Mouse (Mus musculus) cerebellum, adult 11 months (tissue): ENCODE measurements around the gene Lingo1.

Experiments used
- DNase-seq: peaks from one replicate; pipeline ENCODE4 v3.0.0; 2022

Lingo1 gene

DNA sequence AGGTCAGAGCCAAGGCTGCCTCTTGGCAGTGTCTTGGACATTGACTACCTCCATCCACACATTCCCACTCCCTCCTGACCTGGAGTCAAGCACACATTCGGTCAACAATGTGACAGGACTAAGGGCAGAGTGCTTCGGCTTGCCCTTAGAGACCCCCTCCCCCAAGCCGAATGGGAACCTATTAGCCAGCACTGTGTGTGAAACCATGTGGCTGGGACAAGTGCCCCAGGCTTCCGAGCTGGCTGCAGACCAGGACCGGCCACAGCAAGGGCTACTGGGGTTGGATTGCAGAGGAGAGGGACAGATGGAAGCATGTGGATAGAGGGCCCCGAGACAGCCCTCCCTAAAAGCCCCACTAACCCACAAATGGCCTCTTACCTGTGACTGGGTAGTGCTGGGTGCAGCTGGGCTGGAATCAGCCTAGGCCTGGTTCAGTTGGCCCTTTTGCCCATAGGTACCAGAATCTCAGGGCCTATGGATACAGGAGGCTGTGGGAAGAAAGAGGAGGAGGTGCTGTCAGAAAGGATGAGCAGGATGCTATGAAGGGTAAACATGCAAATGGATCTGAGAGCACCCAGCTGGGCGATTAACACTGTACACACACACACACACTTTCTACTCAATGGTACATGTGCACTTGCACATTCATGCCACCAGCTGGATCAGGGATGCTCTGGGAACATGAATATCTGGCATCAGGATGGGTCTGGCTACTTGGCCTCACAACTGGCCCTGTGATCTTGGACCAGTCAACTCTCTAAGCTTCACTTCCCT lies 20.9 kb downstream of the Lingo1 start:
- peak; percentile 62 for DNase-seq

DNA sequence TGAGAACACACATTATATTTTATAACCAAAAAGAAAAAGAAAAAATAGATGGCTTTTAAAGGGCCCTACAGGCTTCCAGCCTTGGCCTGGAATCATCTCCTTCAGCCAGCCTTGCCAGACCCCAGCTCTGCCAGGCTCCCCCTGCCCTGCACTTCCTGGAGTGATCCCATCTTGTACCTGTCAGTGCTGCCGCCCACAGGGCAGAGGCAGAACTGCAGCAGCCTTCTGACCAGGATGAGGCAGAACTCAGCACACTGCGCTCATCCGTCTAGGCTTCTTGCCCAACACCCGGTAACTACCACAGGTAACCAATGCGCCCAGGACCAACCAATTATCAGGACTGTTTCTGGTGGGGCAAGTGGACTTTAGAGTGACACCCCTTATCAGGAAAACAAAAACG lies 22.0 kb downstream of the Lingo1 start:
- DNase-seq = peak; percentile 52

DNA sequence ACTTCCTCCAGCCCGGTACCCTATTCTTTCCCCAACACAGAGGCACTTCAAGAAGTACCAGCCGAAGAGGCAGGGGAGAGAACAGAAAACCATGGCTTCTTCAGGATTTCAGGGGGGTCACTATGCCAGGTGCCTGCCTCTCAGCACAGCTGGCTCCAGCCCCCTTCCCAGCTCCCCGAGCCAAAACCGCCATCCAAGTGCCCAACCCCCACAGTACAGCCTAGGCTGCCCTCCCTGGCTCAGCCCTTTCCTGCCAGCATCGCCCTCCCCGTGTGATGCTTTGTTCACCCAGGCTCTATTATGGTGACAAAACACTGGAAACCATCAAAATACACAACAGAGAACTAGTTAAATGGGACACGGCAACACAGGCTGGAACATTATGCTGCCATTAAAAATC lies 22.6 kb downstream of the Lingo1 start:
- no peak for DNase-seq

DNA sequence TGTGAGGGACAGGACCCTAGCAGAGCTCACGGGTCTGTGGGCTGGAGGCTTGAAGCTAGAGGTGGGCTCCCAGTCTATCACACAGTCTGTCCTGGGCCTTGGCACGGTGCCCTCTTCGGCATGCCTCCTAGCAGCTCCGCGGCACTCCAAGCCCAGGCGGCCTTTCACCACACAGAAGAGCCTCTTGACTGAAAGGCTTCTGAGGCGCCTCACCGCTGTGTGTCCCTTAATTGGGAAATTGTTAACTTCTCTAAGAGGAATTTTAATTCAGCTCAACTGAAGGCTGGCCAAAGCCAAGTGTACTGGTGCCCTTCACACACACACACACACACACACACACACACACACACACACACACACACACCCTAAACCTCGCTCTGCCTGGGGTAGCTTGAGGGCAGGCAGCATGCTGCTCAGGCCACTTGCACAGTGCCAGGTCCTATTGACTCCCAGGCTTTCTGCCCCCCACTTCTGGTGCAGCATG lies 28.6 kb downstream of the Lingo1 start:
- DNase-seq = no peak

DNA sequence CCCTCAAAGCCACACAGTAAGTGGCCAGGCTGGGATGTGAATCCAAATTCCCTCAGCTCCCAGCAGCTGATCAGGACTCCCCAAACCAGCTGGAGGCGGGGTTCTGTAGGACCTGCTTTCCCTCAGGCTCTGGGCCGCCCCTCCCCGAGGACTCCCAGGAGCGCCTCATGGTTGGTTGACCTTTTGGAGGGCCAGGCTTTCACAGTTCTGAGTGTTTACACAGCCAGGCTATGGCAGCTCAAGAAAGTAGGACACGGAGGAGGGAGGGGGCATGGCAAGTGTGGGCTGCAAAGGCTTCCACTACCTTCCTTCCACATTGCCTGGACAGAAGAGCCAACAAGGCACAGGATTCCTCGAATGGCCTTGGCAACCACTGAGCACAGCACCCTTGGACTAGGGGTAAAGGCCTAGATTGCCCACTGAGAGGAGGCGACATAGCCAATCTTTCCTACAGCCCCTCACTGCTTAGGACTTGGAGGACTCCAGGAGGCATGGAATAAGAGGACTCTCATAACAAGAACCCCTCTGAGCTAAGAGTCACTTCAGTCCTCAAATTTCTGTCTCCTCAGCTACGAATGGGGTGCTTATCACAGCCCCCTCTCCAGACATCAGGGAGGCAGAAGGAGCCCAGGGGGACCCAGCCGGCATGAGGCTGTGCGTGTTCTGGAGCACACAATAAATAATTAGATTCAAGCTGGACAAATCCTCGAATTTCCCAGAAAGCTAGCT lies 29.5 kb downstream of the Lingo1 start:
- DNase-seq = peak; percentile 30

DNA sequence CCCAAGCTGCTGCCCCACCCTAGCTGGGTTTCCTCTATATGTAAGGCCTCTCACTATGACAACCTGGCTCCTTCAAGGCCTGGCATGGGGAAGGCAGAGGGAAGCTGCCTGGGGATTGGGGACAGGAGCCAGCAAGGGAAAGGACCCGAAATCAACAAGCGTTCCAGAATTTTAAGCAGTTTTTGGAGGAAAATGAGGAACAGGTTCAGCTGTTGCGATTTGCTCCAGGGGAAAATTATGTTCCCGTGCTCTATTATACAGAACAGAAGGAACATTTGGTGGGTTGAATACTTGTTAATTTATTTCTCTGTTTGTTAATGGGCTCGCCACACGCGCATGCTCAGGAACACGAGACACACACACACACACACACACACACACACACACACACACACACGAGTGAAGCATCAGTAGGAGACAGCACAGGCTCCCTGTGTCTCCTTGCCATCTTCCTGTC lies 34.1 kb downstream of the Lingo1 start:
- no peak for DNase-seq

DNA sequence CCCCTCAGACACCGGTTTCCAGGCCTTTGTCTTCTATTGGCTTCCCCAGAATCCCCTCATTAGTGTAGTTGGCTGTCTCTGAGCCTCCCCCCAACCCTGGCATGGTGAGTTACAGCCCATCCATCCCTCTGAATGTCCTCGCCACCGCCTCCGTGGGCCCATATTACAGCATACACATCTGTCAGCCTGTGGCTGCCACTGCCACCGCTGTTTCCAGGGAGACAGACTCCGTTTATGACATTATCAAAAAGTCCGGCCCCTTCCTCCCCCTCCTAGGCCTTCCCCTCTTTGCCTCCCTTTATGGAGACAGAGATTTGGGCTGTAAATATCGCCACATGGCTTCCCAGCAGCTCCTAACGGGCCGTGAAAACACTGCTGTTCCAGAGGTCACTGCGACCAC lies 38.5 kb downstream of the Lingo1 start:
- DNase-seq = no peak

DNA sequence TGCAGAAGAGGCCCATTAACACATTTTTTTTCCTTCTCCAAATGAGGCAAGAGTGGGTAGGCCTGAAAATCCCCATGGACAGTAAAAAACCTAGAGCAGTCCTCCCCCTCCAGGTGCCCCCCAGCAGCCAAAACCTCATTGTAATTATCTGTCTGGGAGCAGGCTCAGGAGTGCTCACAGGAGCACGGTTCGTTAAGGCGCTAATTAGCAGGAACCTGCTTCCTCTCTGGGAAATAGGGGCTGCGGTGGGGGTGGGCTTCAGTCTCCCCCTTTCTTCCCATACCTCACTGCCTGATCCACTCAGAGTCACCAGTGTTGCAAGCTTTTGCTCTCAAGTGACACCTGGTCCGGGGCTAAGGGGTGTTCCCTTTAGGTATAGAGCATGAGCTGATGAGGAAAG lies 41.1 kb downstream of the Lingo1 start:
- no peak for DNase-seq

DNA sequence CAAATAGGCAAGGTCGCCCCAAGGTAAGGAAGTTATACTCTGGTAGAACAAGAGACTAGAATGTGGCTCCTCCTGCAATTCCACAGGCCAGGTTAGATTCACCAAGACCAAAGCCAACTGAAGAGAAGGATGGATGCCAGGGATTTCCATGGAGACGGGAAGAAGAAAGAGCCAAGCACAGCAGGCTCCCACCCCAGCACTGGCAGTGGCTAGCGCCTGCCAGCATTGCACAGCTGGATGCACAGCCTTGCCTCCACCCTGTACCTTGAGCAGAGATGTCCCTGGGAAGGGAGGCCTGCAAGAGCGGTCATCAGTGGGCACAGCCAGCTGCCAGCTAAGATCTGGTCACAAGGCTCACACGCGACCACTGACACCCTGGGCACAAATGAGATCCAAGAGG lies 42.9 kb downstream of the Lingo1 start:
- DNase-seq = no peak

DNA sequence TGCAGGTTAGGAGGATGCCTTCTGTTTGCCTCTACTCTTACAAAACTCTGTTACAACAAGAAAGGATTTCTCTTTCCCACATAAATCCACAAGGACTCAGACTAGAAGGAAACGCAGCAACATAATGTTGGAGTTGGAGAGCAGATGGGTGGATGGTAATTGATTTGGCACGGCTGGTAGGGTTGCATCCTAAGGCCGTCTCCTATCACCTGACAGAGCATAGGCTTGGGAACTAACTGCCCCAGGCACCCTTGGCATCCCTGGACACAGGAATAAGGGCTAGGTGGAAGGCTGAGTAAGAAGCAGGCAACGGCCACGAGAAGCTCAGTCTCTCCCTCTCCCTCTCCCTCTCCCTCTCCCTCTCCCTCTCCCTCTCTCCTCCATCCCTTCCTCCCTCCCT lies 48.2 kb downstream of the Lingo1 start:
- DNase-seq = peak; percentile 61

DNA sequence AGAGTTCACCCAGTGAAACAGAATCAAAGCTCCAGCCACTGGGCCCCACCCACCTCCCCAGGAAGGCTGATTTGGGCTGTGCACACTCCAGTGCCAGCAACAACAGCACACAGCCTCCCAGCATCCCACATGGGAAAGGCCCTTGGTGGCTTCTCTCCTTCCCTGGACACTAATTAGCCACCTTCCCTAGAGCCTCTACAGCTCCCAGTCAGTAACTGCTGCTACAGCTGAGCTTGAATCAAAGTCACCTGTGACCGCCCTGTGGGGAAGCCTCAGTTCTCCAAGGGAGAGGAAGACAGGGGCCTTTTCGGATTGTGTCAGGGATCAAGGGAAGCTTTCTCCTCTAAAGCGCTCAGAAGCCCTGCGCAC lies 49.4 kb downstream of the Lingo1 start:
- no peak for DNase-seq

DNA sequence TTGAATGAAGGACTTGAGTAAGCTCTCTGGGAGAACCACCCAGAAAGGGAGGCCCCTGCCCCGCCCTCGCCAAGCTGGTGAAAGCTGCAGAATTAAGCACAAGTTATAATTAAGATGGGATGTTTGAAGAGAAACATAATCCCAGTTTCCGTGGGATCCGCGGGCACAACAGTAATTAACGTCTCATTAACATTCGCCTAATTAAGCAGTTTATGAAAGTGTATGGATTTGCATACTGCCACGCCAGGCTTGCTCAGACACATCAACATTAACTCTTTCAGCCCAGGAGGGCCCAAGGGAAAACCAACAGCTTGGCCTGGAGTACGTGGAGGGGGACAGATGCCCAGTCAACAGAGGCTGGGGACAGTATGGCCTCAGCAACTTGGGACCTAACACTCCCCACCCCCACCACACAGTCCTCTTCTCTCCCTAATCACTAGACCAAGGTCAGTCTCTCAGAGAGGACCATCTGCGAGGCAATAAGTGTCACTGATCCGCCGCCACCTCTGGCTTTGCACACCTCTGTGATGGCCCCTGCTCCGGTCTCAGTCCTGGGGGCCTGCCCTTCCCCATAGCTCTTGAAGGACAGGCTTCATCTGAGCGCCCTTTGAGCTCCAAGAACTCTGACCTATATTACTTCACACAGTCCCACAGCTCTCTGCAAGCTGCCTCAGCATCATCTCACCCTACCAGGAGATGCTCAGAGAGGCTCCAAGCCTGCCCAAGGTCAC lies 49.9 kb downstream of the Lingo1 start:
- DNase-seq = no peak

DNA sequence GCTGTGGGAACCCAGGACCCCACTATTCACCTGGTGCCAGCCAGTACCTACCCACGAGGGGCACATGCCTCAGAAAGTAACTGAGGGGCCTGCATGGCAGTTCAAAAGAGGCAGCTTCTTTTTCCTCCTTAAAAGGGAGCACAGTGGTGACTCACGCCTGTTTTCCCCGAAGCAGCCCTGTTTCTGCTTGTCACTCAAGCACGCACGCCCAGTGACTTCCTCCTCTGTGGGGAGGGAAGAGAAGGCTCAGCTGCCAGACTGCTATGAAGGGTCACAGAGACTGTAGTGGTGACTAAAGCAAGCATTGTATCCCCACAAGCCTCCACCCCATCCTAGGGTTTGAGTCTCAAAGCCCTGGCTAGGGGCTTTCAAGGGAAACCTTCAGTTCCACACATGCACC lies 51.9 kb downstream of the Lingo1 start:
- DNase-seq = no peak

DNA sequence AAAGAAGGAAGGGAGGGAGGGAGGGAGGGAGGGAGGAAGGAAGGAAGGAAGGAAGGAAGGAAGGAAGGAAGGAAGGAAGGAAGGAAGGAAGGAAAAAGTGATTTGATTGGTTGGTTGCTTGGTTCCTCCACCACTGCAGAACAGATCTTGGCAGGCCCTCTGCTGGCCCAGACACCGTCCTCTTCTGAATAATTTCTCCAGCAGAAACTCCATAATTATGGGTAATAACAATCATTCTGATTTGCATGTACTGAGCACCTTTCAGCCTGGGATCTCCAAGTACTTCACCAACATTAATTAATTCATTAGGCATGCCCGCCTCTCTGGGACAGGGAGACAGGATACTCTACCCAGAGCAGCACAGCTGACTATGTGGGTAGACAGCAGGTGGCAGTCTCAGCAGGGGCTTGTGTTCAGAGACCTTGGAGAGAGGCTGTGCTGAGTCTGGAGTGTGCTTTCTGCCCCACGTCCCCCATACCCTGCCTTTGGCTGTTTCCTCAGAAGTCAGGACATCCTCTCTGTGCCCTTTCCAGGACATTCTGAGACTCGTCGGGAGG lies 57.0 kb downstream of the Lingo1 start:
- DNase-seq = no peak

DNA sequence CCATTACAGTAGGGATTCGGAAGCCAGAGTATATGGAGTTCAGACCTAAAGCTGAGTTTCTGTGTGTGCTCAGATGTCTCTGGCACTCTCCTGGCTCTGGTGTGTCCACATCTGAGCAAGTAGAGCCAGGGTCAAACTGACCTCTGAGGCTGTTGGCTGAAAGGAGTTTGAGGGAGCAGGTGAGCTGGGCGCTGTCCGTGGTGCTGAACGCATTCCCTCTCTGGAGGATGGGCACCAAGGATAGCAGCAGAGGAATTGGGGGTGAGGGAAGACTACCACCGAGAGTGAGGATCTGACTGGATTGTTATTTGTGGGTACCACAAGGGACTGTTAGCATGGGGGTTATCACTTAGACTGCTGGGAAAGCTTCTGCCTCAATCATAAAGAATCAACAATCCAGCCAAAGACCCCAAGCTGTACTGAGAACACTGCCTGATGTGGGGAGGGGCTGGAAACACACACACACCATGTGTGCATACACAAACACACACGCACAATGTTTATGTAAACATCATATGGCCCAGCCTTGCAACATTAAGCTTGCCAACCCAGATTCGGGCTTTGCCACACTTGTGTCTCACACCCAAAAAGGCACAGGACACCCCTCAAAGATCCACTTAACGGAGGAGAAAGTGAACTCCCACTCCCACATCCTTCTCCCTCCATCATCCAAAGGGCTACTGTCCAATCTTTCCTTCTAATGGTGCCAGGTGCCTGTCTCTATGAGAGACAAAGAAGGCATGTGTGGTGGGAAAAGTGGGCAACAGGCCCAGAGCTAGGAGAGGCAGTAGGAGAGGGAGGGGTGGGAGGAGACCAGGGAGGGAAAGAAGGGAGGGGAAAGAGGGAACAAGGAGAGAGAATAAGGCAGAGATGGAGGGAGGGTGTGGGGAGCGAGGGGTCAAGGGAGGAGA lies 57.8 kb downstream of the Lingo1 start:
- DNase-seq = no peak

DNA sequence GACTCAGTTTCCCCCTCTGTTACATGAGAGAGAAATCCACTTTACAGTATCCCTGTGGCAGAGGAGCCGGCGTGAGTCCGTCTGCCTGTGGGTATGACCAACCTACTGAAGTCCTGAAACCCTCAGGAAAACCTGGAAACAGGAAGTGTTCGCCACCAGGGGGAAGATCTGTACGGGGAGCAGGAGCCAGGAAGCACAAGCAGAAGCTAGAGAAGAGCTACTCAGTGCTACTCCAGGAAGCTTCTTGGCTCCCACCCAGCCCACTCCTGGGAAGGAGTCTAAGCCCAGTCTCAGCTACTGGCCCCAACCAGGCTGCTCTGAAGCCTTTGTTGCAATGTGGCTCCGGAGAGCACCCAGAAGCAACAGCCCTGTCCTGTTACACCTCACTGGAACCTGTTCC lies 61.9 kb downstream of the Lingo1 start:
- DNase-seq = no peak

DNA sequence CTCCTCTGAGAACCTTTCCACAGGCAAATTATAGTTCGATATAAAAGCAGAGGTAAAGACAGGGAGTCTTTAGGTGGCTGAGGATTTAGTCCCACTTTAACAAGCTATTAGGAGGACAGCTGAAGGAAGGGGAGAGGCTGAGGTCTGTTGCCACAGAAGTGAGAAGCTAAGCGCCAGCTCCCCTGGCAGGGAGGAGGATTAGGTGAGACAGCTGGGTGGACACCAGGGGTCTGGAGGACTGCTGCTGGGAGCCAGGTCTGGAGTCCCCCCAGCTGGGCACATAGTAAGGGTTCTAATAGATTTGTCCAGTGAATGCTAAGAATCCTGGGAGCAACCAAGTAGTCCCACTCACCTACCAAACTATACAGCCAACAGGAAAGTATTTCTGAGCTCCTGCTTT lies 65.3 kb downstream of the Lingo1 start:
- no peak for DNase-seq

DNA sequence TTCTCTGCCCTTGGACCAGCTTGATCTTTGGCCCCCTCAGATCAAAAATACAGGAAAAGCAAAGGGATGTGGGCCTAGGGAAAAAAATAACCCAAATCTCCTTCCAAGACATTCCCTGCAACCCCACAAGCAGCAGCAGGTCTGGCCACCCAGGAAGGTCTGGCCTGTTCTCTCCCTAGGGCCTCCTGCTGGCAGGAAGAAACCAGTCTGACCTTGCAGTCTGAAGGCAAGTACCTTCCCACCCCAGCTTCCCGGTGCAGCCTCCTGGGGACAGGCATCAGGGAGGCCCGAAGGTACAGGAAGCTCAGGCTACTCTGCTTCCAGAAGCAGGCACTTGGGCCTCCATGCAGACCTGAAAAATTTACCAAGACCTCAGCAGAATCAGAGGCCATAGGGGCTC lies 67.1 kb downstream of the Lingo1 start:
- no peak for DNase-seq

DNA sequence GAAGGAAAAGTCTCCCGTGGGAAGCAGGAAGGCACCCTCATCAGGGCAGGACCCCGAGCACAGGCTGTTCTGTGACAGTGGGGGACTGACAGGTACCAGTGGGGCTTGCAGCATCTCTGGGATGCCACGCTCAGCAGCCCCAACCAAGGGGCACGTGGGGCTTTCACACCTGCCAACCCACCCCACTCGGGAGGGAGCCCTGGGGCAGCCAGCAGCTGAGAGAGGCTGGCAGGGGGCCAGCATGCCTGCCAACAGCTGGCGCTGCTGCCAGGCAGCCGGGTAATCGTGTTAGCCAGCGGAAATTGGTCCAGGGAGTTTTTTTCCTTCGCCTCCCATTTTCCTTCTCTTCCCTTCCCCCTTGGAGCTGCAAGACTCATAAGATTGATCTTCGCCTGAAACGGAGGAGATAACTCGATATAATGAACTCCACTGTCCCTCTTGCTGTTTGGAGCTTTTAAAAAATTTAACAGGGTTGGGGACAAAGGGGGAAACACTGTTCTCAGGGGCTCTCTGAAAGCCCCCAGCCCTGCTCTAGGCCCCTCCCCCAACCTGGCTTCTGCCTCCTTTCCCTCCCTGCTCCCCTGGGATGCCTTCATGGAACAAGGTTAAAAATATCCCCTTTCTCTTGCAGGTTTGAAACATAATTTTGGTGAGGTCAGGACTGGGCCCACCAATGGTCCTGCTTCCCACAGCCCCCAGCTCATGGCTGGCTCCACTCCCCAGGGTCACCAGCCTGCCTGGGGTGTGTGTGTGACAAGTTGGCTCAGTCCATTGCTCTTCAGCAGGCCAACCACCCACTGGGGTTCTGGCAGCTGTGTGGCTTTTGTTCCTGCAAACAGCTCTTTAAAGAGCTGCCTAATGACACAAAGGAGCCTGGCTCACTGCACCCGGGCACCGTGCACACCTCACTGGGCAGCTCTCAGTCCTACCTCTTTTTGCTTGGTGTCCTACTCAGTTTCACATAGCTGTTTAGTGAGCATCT lies 68.3 kb downstream of the Lingo1 start:
- no peak for DNase-seq

DNA sequence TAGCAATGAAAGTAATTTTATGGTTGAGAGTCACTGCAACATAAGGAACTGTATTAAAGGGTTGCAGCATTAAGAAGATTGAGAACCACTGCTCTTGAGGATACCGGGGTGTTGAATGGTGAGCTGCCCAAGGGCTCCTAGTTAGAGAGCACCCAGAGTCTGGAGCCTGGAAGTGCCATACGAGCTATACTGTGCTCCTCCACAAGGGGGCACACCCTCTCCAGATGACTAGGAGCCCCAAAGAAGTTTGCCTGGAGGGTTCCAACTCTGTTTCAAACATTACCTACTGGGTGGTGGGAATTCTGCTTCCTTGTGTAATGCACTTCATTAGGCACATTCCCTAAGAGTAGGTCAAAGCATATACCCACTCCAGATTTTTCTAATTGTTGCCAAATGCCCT lies 70.5 kb downstream of the Lingo1 start:
- DNase-seq = peak; percentile 70
